Mouse (Mus musculus): ENCODE results near the gene Glul. TPM values are rescaled to one million over a fixed set of nuclear protein-coding genes. Genes with fewer than 3 reads are reported as not detected.

The Glul gene
- total and polyA plus RNA-seq, 3 experiments, result 279 to 1,607 (median 1,004) TPM

Small RNAs within 50 kb of the gene (microRNA-seq; reads per million reads assigned to microRNA genes)
- 20.7 to 23.3 reads per million in 2 experiments for gene Mir8114

Other genes starting within 250 kb of the Glul start
- gene Rgs8, start 246.9 kb upstream of the Glul start, total RNA-seq (2021), result under 1 TPM in 1 of 2 experiments, not detected in 1; 0.10 TPM
- gene Rgs8, start 246.9 kb upstream of the Glul start, polyA plus RNA-seq (2012; rRNA removed), result 0.02 TPM in 2 replicates
- gene Rgs16, start 159.6 kb upstream of the Glul start, total RNA-seq (2021), result 1 to 10 TPM; 2.1 to 4.5 TPM
- gene Rgs16, start 159.6 kb upstream of the Glul start, polyA plus RNA-seq (2012; rRNA removed), result 0.61 and 0.95 TPM in 2 replicates
- 10 to 100 TPM in 1 of 2 experiments, 1 to 10 TPM in 1; 9.7 to 13.2 TPM for gene Rnasel, start 150.5 kb upstream of the Glul start, total RNA-seq (2021)
- 1.2 and 1.5 TPM in 2 replicates for gene Rnasel, start 150.5 kb upstream of the Glul start, polyA plus RNA-seq (2012; rRNA removed)
- under 1 TPM in 1 of 2 experiments, not detected in 1; 0.28 TPM for gene Rgsl1, start 55.8 kb upstream of the Glul start, total RNA-seq (2021)
- 0.03 TPM in 1 of 2 replicates, not detected in the other for gene Rgsl1, start 55.8 kb upstream of the Glul start, polyA plus RNA-seq (2012; rRNA removed)
- not detected for gene Teddm1b, start 25.6 kb upstream of the Glul start, total RNA-seq (2021)
- gene Teddm1b, start 25.6 kb upstream of the Glul start, polyA plus RNA-seq (2012; rRNA removed), result not detected in 2 replicates
- gene Teddm1a, start 8.2 kb upstream of the Glul start, total RNA-seq (2021), result not detected
- gene Teddm1a, start 8.2 kb upstream of the Glul start, polyA plus RNA-seq (2012; rRNA removed), result not detected in 2 replicates
- gene Teddm2, start 284 bp downstream of the Glul start, total RNA-seq (2021), result under 1 TPM; 0.29 to 0.52 TPM
- gene Teddm2, start 284 bp downstream of the Glul start, polyA plus RNA-seq (2012; rRNA removed), result 0.19 and 0.24 TPM in 2 replicates